Mouse (Mus musculus) testis, postnatal 10 days (tissue): ENCODE measurements around the gene Lmf2.

ENCODE experiments used
- DNase-seq: peaks from one replicate; pipeline ENCODE4 v3.0.0; 2021; ENCODE audit warnings: low spot score

Gene Lmf2

GRCm38 (mm10) chr15:89355241-89356187 is at the start of gene Lmf2, which contains the start of gene Ncaph2:
Lmf2 (minus strand) TSS chr15:89355659.
Ncaph2 (plus strand) TSS chr15:89355719.
- DNase-seq, result peak; percentile 98

- no peak for DNase-seq
Observed at GRCm38 (mm10) chr15:89404831-89405623, 49.6 kb upstream of the Lmf2 start.

- no peak for DNase-seq
Observed at GRCm38 (mm10) chr15:89402471-89402870, 47.0 kb upstream of the Lmf2 start.

GRCm38 (mm10) chr15:89399716-89400115 is 44.3 kb upstream of the Lmf2 start:
- DNase-seq, result no peak

- no peak for DNase-seq
Observed at GRCm38 (mm10) chr15:89398146-89398545, 42.7 kb upstream of the Lmf2 start.

GRCm38 (mm10) chr15:89396883-89397282 is 41.4 kb upstream of the Lmf2 start:
- no peak for DNase-seq

- no peak for DNase-seq
Observed at GRCm38 (mm10) chr15:89390081-89390480, 34.6 kb upstream of the Lmf2 start.

GRCm38 (mm10) chr15:89387127-89387526 is 31.7 kb upstream of the Lmf2 start:
- DNase-seq, result no peak

- no peak for DNase-seq
Observed at GRCm38 (mm10) chr15:89384617-89385016, 29.2 kb upstream of the Lmf2 start, which contains the start of gene Klhdc7b. Klhdc7b (plus strand) TSS chr15:89384917.

DNA sequence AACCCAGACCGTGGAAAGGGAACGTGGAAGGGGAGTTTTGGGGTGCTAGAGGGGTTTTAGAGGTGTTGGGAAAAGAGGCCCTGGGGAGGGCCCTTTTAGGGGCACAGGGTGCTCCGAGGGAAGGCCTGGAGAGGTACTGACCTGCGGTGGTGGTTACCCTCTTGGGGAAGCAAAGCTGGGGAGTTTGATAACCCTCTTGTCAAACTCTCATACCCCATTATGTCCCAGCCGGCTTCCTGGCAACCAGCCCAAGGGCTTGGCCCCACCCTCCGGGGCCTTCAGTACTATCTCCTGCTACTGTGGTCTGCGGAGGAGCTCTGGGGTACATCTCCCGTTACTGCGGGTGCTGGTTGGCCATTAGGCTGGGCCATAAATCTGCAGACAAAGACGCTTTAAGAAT is 24.0 kb upstream of the Lmf2 start:
- peak; percentile 68 for DNase-seq

- peak; percentile 50 for DNase-seq
Observed at GRCm38 (mm10) chr15:89378831-89379401, 23.5 kb upstream of the Lmf2 start, which contains the start of gene Odf3b. Odf3b (minus strand) TSS chr15:89379282.

GRCm38 (mm10) chr15:89377938-89378828 is 22.7 kb upstream of the Lmf2 start:
- DNase-seq, result no peak

DNA sequence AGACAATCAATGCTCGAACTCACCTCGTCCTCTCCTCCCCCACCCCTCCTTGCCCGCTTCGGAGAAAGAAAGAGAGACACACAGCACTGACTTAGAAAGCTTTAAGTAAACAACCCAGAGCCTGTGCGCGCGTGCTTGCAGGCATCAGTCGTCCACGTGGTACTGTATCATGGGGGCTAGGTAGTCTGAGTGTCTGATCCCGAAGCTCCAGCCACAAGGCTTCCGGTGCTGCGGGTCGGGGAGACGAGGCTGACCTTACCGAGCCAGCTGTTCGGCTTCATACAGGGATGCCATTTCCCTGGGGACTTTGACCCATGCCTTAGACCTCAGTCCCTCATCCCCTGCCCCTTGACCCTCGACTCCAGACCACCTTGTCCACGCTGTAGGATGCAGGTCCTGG is 21.9 kb upstream of the Lmf2 start:
- DNase-seq, result no peak

GRCm38 (mm10) chr15:89376957-89377356 is 21.5 kb upstream of the Lmf2 start, which contains the start of gene Tymp:
Tymp (minus strand) TSS chr15:89377039.
- peak; percentile 48 for DNase-seq

DNA sequence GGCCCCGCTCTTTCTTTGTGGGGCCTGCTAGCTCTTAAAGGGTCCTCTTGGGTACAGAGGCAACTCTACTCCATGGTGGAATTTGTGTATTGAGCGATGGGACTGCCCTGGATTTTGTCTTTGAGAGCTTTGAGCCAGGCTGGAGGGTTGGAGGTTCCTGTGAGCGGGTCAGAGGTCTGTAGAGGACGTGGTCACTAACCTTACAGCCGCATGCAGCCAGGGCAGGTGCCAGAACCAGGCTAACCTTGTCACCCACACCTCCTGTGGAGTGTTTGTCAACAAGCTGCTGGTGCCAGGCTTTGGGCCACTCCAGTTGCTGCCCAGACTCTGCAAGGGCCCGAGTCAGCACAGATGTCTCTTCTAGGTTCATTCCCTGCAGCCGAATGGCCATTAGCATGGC is 20.6 kb upstream of the Lmf2 start:
- no peak for DNase-seq

DNA sequence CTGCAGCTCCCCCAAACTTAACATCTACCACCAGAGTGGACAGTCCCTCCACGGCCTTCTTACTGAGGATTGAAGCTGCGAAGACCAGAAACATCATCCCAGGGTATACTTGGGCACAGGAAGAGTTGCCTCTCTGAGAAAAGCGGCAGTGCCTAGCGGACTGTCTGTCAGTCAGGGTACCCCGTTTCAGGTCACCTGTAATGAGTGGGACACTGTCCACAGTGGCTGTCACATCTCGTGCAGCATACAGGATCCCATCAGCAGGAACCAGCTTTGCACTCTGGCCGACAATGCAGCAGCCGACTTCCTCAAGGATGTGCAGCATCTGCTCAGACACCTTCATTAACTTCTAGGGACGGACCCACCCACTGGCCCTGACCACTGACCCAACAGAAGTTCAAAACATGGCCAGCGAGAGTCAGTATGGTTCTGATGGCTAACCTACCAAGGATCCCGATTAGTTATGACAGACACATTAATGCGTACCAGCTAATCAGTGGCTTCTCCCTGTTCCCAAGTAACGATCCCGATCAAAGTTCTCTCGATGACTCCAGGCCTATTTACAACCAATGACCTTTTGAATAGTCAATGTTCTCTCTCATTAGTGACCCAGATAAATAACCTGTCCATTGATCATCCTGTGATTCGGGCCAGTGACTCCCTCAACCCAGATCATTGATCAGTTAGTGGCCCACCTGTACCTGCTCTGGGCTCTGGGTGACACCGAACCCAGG is 19.5 kb upstream of the Lmf2 start:
- no peak for DNase-seq

DNA sequence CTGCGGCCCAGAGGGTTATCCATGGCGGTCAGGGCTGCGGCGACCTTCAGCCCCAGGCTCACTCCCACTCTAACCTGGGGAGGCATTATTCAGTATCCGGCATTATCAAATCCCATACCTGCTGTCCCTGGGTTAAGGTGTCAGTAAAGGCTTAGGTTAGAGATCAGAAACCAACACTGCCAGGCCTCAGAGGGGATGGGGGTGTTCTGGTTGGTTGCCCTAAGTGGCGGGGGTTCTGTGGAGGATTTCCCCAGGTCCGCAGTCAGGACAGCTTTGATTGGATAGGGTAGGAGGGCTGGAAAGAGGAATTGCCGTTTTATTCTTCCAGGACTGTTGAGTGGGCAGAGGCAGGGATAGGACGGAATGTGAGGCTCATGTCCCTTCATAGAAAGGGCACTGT is 18.9 kb upstream of the Lmf2 start:
- DNase-seq, result no peak

DNA sequence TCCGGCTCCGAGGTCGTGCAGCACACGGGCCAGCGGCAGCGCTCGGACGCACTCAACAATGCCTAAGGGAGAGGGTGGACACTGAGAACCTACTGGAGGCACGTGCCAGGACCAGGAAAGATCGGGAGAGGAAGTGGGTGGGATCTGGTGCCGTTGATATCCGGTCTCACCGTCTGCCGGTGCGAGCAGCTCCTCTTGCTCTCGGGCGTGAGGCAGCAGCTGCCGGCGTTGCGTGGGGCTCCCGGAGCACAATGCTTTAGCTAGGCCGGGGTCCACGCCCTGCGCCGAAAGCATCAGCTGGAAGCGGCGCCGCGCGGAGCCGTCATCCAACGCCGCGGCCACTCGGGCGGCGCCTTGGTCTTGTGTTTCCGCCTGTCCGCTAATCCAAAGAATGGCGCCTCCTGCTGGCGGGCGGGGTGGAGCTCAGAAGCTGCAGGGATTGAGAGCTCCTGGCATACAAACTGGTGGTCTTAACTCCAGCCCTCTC is 18.3 kb upstream of the Lmf2 start, which contains the start of gene Sco2:
Gene Sco2, minus strand, starts transcription at position 85 of the 487 bp plus-strand sequence.
- peak; percentile 98 for DNase-seq

DNA sequence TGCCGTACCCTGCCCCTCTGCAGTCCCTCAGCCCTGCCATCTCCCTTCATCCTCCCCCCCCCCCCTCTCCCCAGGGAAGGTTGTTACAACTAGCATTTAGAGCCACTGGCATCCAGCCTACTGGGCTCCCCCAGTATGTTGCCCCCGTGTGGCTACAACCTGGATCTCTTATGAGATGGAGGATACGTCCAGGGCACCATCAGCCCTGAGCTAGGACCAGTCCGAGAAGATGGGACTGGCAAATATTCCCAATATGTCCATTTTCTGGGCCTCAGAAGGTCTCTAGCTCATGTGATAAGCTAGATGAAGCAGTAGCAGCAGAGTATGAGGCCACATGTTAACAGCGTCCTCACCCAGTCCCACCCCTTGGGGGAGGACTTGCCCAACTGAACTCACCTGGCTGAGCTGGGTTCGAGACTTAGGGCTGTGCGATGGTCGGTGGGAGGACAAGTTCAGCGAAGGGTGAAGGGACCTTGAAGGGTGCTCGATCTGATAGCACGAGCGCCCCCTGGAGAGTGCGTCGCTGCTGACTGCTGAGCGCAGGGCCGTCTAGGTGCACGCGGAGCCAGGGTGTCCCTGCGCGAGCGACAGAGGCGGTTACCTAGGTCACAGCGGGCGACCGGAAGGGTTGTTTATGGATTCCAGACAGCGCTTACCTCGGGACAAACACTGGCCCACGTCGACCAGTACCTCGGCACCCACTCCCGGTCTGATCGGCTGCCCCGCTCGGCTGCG is 17.7 kb upstream of the Lmf2 start:
- DNase-seq, result peak; percentile 88

- DNase-seq, result no peak
Observed at GRCm38 (mm10) chr15:89372536-89372935, 17.1 kb upstream of the Lmf2 start.
